Mouse (Mus musculus): ENCODE data around the gene Matk.

DNA sequence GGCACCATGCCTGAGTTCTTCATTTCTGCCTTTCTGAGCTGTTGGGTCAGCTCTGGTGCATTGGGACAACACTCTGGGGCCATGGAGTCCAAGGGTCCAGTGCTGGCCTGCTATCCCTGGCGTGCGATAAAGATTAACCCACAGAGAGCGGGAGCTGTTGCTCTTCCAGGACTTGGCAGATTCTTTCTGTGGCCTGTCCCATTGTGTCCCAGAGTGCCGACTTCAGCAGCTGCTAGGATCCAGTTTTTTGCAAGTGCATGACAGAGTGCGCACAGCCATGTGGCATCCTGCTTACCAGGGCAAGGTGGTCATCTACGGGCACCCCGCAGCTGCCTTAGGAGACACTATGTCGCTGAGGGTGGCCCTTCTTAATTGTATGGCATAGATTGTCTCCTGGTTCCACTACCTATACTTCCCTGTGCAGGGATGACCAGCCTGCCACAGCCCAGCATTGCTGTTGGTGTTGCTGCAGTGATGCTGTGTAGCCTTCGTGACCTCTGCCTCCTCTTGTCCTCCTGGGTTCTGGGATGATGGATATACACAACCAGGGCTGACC lies 47.7 kb downstream of the Matk start:
- TF ChIP-seq CTCF (IDR thresholded peaks at IDR 0.05; ENCODE audit: low read depth, low read length) (no peak), POLR2AphosphoS5 (IDR thresholded peaks at IDR 0.05; ENCODE audit: insufficient replicate concordance, low read depth, low read length) (no peak)
